Mouse (Mus musculus): ENCODE results near the gene Gucy1a1.
A peak's percentile ranks its signal among the peaks of the same experiment; 100 is the strongest.
"Not testable (repeated sequence)": the region's sequence is repeated elsewhere in the genome, so short reads cannot be mapped to it uniquely, and the experiment has no call there.

The Gucy1a1 gene

DNA sequence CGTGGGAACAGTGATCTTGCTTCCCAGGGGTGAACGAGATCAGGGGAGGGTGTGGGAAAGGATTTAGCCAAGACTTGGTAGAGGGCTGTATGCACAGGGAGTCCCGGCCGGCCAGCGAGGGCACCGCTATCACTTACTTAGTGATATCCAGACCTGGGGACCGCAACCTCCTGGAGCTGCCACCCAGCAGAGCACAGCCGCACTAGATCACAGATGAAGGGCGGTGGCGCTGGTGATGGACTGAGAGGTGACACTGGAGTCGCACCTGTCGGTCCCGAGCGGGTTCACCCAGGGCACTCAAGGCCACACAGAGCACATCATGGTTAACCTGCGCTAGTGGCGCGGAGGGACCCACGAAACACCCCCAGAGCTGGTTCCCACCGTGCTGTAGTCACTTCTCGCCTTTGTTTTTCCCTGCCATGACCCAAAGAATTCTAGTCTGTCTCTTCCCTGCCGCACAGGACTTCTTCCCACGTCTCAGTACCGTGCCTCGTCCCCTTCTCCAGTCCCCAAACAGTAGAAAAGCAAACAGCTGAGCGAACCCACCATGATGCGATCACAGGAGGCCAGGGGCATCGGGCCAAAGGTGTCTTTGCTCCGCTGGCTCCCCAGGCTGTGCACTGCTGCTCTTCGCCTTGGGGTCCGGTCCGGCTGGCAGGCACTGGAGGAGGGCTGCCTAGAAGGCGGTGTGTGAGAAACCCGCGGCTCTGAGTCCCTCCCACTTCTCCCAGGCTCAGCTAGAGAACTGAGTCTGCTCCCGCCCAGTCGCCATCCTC is at the start of gene Gucy1a1:
Gucy1a1 (minus strand) TSS at position 664 of the 776 bp plus-strand sequence.
- peak in 1 of 2 experiments; percentile 40 for DNase-seq (ENCODE audit: low spot score in 2 of 2)

DNA sequence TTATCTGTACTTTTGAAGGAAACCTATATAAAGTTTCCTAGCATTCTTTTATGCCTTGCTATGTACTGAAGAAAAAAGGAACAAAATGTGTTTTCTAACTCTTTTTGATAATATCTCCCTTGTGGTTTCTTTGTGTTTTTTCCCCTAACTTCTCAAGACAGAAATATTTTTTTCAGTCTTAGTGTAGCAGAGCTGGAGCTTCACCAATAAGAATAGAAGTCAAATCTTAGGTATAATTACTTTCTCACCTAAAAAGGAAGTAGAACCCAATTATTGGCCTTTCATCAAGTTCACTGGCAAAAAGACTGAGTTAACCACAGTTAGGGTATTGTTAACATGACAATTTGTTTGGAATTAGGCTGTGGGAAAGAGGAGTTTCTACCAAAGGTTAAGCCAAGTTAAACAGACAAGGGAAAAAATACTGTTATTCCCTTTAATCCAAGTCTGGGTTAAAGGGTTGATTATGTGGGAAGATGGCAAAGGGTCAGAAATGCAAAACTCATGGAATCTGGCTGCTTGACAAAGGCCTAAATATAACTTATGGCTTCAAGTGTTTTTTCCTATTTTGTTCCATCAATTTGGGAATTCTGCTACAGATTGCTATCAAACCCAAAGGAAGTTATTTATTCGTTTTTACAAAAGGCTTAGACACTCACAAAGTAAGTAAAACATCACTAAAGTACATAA is 46.1 kb upstream of the Gucy1a1 start:
- DNase-seq (ENCODE audit: low spot score in 2 of 2): no peak

DNA sequence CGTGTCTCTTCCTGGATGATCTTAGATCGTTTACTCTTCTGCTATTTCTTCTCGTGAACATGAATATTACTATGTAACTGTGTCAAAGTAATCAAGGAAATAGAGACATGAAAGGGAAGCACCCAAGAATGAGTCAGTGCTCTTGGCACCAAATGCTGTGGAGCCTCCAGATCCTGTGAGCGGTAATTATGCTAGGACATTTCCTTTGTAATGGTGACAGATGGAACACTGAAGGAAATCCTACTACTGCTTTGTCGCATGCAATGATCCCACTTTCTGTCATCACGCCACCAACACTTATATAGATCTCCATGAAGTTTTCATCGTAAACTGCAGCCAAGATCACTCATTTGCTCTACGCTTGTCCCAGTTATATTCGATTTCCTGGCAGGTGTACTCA is 40.0 kb upstream of the Gucy1a1 start:
- DNase-seq (ENCODE audit: low spot score in 2 of 2): peak in 1 of 2 experiments; percentile 2

DNA sequence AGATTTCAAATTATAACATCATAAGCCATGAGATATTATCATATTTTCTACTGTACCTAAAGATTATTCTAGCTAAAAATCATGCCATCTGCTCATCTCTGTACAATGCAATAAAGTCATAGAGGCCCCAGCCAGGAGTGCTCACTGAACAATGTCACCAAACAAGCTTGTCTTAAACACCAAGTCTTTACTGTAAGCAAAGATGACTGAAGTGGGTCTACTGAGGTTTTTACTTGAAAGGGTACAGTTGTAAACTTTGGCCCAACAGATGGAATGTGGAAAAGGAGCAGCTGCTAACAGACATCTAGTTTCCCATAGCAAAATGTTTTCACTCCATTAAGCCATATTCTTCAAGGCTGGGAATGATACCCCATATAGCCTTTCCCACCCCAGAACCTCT is 35.9 kb upstream of the Gucy1a1 start:
- no peak for DNase-seq (ENCODE audit: low spot score in 2 of 2)

DNA sequence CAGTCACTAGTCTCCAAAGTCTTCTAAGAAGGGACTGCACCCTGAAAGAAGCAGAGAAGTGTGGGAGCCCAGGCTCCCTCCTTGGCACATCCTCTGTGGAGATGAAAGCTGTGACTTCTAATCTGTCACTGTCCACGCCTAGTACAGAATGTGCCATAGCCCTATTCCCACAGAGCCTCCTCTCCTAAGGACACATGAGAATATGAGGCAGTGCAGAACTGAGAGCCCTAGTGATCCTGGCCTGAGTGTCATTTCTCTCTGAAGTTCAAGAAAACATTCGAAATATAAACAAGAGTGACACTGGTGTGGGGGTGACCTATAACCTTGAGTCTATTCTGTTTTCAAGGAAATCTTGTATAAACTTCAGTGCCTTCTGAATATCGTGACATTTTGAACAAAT is 34.7 kb upstream of the Gucy1a1 start:
- no peak for DNase-seq (ENCODE audit: low spot score in 2 of 2)

DNA sequence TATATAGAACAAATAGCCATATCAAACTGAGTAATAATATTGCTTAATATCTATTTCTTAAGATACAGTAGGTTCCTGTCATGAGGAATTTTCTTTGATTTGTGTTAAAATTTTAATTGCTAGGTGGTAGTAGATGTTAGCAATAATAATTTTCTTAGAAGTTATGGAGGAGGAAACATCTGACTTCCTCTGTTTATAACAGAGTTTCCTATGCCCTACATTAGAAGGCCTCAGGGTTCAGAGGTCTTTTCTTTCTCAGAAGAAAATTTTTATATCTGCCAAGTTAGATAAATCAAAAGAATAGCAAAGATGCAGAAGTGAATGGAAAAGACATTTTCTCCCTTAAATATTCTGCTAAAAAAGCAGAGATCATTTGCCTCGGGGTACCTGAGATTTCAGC is 29.9 kb upstream of the Gucy1a1 start:
- DNase-seq (ENCODE audit: low spot score in 2 of 2): no peak

DNA sequence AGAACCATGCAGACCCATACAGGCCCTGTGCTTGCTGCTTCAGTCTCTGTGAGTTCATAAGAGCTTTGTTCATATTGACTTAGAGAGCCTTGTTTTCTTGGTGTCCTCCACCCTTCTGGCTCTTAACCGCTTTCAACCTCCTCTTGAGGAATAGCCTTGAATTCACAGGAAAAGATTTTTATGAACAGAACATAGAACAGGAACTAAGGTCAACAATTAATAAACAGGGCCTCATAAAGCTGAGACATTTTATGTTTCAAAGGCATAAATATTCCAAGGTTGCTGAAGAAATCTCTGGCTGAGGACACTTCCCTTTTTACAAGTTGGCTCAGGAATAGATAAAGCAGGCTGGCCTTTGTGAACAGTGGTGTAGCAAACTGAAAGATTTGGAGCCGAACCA is 21.5 kb upstream of the Gucy1a1 start:
- no peak for DNase-seq (ENCODE audit: low spot score in 2 of 2)

DNA sequence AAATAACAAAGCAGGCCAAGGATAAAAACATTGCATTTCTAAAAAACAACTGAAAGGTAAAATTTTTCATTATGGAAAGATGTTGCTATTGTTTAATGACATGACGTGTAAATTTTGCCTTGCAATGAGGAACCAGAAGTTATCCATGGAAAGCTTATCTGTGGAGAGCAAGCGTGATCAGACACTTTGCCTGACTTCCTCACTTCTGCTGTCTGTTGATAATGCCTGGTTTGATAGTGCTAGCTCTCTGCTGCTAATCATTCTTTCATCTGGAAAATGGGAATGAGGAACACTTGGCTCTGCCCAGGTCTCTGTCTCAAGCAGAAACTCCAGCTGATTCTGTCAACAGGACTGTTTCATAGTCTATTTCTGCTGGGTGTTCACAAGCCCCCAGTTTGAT is 20.3 kb upstream of the Gucy1a1 start:
- DNase-seq (ENCODE audit: low spot score in 2 of 2): no peak

DNA sequence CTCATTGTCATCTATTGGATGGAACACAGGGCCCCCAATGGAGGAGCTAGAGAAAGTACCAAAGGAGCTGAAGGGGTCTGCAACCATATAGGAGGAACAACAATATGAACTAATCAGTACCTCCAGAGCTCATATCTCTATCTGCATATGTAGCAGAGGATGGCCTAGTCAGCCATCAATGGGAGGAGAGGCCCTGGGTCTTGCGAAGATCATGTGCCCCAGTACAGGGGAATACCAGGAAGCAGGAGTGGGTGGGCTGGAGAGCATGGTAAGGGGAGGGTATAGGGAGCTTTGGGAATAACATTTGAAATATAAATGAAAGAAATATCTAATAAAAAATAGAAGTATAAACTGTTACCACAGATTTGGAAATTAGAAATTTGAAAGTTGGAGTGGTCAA is 17.4 kb upstream of the Gucy1a1 start:
- DNase-seq (ENCODE audit: low spot score in 2 of 2): not testable (repeated sequence)

DNA sequence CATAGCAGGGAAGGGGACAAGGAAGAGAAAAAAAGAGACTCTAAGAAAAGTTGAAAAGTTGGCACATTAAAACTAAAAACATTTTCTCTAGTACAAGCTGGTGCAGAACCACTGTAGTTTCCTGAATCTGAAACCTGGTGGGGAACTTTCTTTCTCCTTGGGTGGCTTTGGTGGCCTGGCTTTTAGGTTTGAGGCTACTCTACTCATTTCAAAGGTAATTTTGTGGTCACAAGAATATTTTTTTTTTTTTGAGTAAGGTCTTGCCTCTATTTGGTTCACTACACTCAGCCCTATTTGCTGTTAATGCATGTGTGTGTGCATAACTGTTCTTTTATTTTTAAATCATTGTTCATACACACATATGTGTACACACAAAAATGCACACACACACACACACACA is 389 bp upstream of the Gucy1a1 start:
- DNase-seq (ENCODE audit: low spot score in 2 of 2): no peak

DNA sequence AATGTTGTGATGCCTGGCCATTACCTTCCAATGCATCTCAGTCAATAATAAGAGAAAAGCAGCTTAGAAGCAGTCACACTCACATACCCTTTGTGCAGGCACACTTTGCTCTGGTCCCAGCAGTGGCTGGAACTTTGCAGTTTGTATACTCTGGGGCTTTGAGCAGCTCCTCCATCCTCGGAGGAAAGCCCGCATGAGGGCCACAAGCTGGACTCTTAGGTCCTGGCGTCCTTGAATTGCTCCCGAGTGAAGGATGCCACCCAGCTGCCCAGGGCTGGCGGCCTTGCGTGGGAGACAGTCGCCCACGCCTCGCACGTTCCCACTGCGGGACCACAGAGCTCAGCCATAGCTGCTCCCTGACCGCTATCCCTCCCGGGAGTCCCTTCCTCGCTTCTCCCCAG is 864 bp downstream of the Gucy1a1 start:
- DNase-seq (ENCODE audit: low spot score in 2 of 2): peak in 1 of 2 experiments; percentile 2

DNA sequence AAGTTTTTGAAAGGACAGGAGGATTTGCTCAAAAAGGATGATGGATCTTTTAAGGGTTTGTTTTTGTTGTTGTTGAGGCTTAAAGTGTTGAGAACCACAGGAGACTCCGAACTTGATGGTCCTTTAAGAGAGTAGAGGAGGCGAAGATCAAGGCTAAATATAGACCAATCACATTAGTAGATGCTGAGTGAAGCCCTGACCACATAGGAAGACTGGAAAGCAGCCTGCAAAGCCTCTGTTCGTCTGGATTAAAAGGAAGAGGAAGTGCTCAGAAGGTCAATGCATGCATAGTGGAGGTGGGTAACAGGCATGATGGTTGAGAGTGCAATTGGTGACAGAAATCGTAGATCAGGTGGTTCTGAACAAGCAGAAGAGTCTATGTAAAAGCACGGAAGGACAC is 4.8 kb downstream of the Gucy1a1 start:
- no peak for DNase-seq (ENCODE audit: low spot score in 2 of 2)

DNA sequence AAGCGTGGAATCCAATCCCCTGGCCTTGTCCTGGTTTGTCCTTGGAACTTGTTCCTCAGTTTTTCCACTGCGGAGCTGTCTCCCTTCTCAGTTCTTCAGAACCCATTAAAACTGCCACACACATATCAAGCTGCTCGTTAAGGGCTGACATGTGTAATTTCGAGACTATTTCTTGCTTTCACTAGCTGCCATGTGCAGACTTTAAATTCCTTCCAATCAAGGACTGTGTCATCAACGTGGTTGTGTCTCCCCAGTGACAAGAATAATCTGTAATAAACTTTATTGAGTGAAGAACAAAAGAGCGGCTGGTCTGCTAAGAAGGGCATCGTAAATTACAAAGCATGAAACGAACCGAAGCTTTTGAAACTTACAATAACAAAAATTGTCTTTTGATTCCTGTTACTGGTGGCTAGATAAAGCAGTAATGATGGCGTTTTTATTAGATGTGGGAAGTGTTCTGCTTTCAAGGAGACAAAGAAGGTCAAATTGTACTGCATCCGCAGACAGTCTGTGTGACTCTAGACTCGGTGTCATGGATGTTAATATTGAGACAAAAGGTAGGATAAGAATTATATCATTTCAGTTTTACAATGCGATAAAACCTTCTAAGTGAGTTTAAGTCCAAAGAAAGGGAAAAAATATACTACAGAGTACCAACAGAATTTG is 7.5 kb downstream of the Gucy1a1 start:
- no peak for DNase-seq (ENCODE audit: low spot score in 2 of 2)

DNA sequence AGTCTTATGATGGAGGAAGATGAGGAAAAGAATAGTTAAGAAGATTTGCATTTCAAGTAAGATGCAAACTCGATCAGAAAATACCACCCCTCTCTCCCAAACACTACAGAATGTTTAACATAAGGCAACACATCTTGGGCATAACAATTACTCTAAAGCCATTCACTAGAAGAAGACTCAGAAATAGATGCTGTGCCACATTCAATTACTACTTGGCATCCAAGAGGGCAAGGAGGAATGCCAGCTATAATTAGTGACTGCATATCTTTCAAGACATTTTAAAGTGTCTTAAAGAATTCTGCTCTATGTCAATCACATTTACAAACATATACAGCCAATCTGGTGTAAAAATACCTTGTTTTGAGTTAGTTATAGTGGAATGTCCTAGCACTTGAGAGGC is 10.1 kb downstream of the Gucy1a1 start:
- DNase-seq (ENCODE audit: low spot score in 2 of 2): no peak

DNA sequence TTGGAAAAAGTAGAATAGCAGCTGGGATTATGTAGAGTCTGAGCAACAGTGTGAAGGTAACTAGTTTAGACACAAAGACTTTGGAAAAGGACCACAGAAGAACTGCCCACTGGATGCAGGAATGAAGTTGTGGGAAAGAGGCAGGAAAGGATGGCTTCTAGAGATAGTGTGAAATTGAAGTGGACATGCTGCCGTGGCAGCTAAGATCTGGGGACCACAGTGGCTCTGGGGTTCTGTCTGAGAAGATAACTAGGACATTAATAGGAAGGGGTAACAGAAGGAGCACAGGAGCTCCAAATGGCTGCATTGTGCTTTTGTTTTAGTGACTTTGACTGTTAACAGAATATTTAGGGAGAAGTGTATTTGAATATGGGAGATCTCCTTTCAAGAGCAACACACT is 16.3 kb downstream of the Gucy1a1 start:
- no peak for DNase-seq (ENCODE audit: low spot score in 2 of 2)

DNA sequence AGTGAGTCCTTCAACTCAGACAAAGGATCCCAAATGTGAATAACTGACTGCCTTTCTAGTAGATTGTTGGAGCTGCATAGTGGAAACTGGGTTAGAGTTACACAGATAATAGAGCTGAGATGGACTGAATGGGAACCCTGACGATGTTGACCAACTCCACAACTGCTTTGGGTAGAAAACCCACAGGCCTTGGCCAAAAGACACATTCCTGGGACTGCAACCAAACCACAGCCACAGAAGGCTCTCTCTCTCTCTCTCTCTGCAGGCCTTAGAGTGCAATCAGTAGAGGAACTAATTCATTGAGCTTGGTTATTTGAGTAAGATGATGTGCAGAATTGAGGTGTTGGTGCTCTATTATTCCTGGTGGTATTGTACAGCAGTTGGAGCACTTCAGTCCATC is 21.0 kb downstream of the Gucy1a1 start:
- DNase-seq (ENCODE audit: low spot score in 2 of 2): no peak

DNA sequence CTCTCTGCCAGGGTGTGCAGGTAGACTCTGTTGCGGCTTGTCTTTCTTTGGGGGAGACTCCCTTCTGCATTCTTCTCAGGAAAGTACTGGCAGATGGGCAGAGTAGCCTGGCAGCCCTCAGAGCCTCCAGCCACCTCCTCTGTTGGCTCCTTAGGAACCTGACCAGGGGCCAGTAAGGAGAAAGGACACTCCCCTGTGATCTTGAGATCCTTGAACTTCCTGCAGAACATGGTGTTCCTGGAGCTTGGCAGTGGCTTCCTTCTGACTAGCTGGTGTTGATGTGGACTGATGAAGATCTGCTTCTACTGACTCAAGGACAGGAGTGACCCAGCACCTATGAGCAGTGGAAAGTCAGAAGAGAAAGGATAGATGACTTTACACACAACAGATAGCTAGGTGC is 26.7 kb downstream of the Gucy1a1 start:
- no peak for DNase-seq (ENCODE audit: low spot score in 2 of 2)

DNA sequence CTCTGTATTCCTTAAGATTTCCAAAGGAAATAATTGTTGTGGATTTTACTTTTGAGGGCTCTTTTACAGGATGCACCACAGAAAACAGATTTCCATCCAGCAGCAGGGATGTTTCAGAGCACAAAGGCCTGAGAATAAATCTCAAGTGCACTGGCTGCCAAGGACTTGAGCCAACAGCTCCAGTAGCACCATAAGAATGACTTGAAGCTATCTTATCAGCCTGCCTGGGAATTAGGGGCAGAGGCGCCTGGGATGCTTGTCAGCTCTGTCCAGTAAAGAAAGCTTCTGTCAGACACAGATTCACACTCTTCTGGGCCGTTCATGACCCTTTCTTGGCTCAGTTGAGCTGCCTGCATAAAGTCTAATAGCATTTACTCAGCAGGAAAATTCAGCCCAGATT is 33.1 kb downstream of the Gucy1a1 start:
- no peak for DNase-seq (ENCODE audit: low spot score in 2 of 2)

DNA sequence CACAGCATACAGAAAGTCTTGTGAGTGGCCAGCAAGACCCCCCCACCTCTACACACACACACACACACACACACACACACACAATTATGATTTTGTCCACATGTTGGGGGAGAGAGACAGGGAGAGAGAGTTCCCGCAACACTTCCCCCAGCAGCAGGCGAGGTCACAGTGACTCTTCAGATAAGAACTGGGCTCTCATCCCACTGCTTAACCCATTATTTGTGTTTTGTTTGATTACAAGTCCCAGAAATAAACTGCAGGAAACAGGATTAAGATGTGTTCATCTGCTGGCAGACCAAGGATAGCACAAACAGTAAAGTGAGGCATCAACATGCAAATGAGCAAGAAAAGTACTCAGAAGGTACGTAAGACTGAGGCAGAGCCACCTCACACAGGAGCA is 33.6 kb downstream of the Gucy1a1 start:
- DNase-seq (ENCODE audit: low spot score in 2 of 2): no peak

DNA sequence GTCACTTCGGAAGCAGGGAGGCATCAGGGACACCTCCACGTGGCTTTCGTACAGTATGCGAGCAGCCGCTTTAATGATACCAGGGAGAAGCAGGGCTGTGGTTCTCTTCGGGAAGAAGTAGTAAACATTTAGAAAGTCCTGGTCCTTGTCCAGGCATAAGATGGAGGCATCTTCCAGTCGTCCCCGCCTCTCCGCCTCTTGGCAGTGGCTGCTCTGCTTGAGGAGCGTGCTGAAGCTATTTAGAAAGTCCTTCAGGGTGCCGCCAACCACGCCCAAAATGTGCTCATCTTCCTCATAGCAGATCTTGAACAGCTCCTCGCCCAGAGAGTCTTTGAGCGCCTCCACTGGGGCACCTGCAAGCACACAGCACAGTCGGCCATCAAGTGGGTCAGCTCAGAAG is 36.6 kb downstream of the Gucy1a1 start:
- DNase-seq (ENCODE audit: low spot score in 2 of 2): no peak

DNA sequence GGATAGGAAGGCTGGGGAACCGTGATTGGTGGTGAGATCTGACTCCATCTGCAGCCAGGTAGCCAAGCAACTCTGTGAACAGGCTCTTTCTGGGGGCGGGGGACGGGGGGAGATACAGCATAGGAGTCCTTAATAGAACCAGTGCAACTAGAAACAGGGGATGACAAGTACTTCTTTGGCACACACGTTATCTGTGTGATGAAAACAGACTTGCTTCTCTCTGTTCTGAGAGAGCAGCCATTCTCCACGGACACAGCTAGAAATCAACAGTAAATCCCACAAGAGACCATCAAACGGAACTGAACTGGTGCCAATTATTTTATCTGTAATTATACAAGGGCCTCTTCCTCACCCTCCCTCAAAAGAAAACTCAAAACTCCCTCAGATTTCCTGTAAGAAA is 41.4 kb downstream of the Gucy1a1 start:
- DNase-seq (ENCODE audit: low spot score in 2 of 2): no peak

DNA sequence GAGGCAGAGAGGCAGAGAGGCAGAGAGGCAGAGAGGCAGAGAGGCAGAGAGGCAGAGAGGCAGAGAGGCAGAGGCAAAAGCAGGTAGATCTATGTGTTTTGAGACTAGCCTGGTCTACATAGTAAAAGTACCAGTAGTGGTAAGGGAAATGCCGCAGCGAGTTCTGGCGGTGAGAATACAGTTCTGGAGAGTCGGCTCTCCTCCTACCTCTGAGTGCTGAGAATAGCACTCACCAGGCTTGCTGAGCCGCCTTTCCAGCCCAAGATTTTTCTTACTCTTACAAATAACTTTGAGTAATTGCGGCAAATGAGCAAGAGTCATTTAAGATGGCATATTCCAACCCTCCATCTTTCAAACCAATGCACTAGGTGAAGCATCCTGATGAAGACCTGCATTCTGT is 46.5 kb downstream of the Gucy1a1 start:
- no peak for DNase-seq (ENCODE audit: low spot score in 2 of 2)

DNA sequence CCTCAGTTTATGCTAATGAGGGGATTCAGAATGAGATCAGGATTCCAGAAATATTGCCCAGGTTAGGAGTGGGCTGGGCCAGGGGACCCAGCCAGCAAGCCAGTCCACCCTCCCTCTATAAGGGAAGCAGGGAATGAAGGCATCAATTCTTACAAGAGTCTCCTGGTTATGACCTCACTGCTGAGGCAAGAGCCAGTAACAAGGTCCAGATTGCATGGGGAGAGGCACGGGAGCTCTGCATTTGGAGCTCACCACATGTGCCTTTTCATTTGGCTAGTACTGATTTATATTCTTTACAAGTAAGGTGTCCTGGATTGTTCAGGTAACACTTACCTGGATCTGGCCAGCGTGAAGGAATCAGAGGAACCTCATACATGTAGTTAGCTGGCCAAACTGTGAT is 48.8 kb downstream of the Gucy1a1 start:
- DNase-seq (ENCODE audit: low spot score in 2 of 2): no peak
